Mouse (Mus musculus) liver, embryonic 14.5 days (tissue): Measurements from ENCODE around the gene Pdx1. TPM values are rescaled to one million over a fixed set of nuclear protein-coding genes. Genes with fewer than 3 reads are reported as not detected.

Experiments used
- ATAC-seq: fragments of 200-750 bp; cut with Nextera tagmentation; 2 replicates; pipeline ENCODE4 v1.8.0; 2017; ENCODE audit warnings: moderate number of reproducible peaks, mild to moderate bottlenecking, moderate library complexity; ENCODE audit not compliant: insufficient read depth
- DNase-seq, 3 experiments: peaks; one replicate each; pipeline ENCODE4 v3.0.0-alpha.2; 2012 to 2013; ENCODE audit warnings: low read depth in 3 of 3, low spot score in 3 of 3
- H3K27ac ChIP-seq: fragments of 300-500 bp; sonication (generic); 2 replicates; pipeline ENCODE4 v1.5.1; 2014; ENCODE audit warnings: moderate library complexity, mild to moderate bottlenecking, control low read depth, inconsistent platforms
- H3K27me3 ChIP-seq: fragments of 300-500 bp; sonication (generic); 2 replicates; pipeline ENCODE4 v1.6.1; 2014; ENCODE audit warnings: mild to moderate bottlenecking, low read length, moderate library complexity; ENCODE audit not compliant: control insufficient read depth, insufficient read depth
- H3K36me3 ChIP-seq: fragments of 300-500 bp; sonication (generic); replicated peaks from 2 replicates; pipeline ENCODE4 v1.6.1; 2014; ENCODE audit warnings: low read depth; ENCODE audit not compliant: control insufficient read depth, insufficient read depth
- H3K4me1 ChIP-seq, 2 experiments: fragments of 200-500 bp in 1 of 2; fragments of 300-500 bp in 1 of 2; sonication (generic) in 1 of 2; replicated peaks; 2 replicates each; pipeline ENCODE4 v1.6.1; 2012 to 2014; ENCODE audit warnings: antibody characterized with exemption in 1 of 2, inconsistent platforms in 1 of 2, low read length in 1 of 2; ENCODE audit not compliant: control insufficient read depth in 2 of 2, insufficient read depth in 2 of 2
- H3K4me2 ChIP-seq: fragments of 300-500 bp; sonication (generic); 2 replicates; pipeline ENCODE4 v1.6.1; 2014; ENCODE audit warnings: low read depth, mild to moderate bottlenecking, control low read depth, moderate library complexity
- H3K4me3 ChIP-seq, 2 experiments: fragments of 200-500 bp in 1 of 2; fragments of 300-500 bp in 1 of 2; sonication (generic) in 1 of 2; 2 replicates each; pipeline ENCODE4 v1.5.1; 2012 to 2014; ENCODE audit warnings: low read depth in 2 of 2, low read length in 2 of 2, mild to moderate bottlenecking in 2 of 2, control low read depth in 1 of 2, inconsistent platforms in 1 of 2, moderate library complexity in 1 of 2; ENCODE audit not compliant: insufficient read depth in 1 of 2
- H3K9ac ChIP-seq: fragments of 300-500 bp; sonication (generic); replicated peaks from 2 replicates; pipeline ENCODE4 v1.6.1; 2014; ENCODE audit warnings: mild to moderate bottlenecking, control low read depth, moderate library complexity
- H3K9me3 ChIP-seq: fragments of 300-500 bp; sonication (generic); 2 replicates; pipeline ENCODE4 v1.6.1; 2016; ENCODE audit warnings: low read length, mixed read lengths; ENCODE audit not compliant: control insufficient read depth
- CTCF ChIP-seq: IDR thresholded peaks from 2 replicates; pipeline ENCODE4 v1.5.1; 2016; ENCODE audit warnings: antibody characterized with exemption, low read depth, control low read depth
- EP300 ChIP-seq: IDR thresholded peaks from 2 replicates; pipeline ENCODE4 v1.6.1; 2016; ENCODE audit warnings: antibody characterized with exemption, low read depth
- WGBS: fragments of 180-500 bp; shearing (Covaris S2); extraction: QIAGEN DNeasy Blood & Tissue Kit; methylation state at CpG from one replicate; pipeline ENCODE4 v1.1.7; 2014; ENCODE audit not compliant: insufficient replicate concordance; 5-methylcytosine and 5-hydroxymethylcytosine counted together
- polyA plus RNA-seq, 2 experiments: library from polyadenylated mRNA; depleted of rRNA in 1 of 2; stranded (reverse) in 1 of 2; unstranded in 1 of 2; fragments of >200 nt; fragmentation: Nextera tagmentation in 1 of 2; extraction: Ambion mirVana in 1 of 2; gene quantifications; 2 replicates each; pipeline versions ENCODE4 v1.2.1 to v1.2.3; 2012 to 2014

Pdx1 gene
- polyA plus RNA-seq, 2 experiments, result 0.03 TPM; not detected in 1

DNA sequence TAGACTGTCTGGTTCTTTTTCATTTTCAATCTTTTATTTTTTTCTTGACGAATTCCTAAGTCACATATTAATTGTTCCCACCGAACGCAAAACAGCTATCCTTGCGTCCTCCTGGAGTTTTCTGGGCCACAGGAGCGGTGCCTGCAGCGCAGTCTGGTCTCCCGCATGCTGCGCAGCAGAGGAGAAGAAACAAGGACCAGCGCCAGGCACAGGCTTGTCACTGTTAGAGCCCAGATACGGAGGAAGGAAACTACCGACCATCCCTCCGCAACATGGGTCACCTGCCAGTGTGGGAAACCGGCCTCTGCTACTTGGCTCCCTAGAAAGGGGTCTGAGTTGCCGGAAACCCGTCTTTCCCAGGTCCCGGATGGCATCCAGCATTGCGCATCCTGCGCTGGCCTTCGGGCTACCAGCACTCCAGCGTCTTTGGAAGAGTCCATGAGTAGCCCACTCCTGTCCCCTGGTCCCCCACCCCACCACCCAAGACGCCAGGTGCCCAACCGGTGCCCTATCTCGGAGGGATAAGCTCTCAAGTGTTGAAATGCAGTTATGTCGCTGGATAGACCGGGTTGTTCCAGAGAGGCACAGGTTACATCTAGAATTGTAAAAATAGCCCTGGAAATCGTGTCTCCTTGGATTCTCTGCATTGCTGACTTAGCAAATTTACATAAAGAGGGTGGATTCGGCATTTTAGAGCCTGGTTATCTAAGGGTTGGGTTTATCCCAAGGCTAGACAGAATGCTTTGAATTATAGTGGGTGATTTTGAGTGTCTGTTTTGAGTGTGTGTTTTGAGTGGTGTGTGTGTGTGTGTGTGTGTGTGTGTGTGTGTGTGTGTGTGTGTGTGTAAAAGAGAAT, 43.3 kb downstream of the Pdx1 start:
- Histone ChIP-seq H3K4me2 (no peak overlapping the region), H3K27me3 (peaks cover 91% of the 10 kb centered on the region)

DNA sequence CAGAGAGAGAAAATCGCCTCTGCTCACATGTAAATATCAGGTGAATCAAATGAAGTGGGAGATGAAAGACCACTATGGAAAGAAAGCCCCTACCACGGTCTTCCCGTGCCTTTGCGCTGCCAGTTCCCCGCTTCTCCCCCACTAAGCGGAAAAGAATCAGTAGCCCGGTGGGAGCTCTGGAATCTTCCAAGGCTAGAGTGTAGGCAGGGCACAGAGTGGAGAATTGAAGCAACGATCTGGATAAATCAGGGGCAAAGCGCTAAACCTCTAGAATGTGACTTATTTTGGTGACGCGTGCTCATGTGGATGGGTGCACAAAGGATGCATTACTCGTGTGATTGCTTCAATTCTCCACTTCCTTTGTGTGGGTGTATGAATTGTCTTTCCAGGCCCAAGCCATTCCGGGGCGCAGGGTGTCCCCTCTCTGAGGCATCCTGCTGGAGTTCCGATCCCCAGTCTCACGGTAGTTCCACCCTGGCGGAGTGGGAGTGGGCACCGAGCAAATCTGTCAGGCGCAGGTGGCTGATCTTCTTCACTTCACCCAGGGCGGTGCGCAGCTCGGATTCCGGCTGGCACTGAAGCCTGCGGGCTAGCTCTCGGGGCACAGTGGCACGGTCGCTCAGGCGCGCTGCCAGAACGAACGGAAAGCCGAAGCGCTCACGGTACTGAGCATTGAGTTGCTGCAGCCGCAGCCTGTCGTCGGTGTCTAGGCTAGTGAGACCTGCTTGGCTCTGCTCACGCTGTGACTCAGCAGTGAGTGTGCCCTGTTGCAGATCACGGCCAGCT, 45.1 kb downstream of the Pdx1 start:
- Histone ChIP-seq H3K36me3 (no peaks in the 10 kb centered on the region), H3K9ac (no peak overlapping the region), H3K4me2 (no peak overlapping the region), H3K4me1 (no peaks in the 10 kb centered on the region), H3K9me3 (no peaks in the 10 kb centered on the region), H3K27ac (no peak overlapping the region), H3K27me3 (peaks cover 75% of the 10 kb centered on the region), H3K4me3 (no peak overlapping the region)
- TF ChIP-seq EP300 (no peak), CTCF (no peak)
- WGBS, result 3% methylated on average over 39 of the region's 39 CpGs
- ATAC-seq, result no peak
- DNase-seq, result no peak

More for the DNA sequence above, 43.3 kb downstream of the Pdx1 start:
- Histone ChIP-seq H3K36me3 (no peaks in the 10 kb centered on the region), H3K9ac (no peak overlapping the region), H3K4me1 (no peaks in the 10 kb centered on the region), H3K4me3 (no peak overlapping the region), H3K27ac (no peak overlapping the region), H3K9me3 (no peaks in the 10 kb centered on the region)
- TF ChIP-seq CTCF (no peak), EP300 (no peak)
- whole genome bisulfite sequencing, result 5% methylated on average over 27 of the region's 27 CpGs
- ATAC-seq (no peak), DNase-seq (no peak)

DNA sequence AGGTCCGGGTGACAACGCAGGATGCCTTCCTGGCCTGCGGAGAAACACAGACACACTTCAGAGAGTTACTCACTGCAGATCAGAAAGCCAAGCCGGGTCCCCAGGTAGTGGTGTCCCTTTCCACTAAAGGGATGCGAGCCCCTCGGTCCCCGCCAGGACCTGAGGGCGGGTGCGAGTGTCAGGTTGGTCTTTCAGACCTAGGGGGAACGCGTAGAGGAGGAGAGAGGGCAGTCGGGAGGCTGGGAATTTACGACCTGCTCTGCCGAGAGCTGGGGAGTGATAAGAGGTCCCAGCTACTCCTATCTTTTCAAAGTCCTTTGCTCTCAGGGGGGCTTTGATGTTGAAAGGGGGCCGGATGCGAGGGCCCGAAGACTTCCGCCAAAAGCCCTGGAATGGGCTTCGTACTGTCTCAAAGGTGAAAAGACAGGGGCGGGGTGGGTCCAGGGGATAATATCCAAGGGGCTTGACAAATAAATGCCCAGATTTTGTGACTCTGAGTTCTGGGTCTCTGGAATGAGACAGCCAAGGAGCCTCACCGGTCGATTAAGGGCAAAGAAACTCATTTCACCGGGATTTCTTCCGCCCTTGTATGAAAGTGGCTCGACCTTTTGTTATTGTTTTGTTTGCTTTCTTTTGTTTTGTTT, 45.8 kb downstream of the Pdx1 start:
- 2% methylated on average over 25 of the region's 25 CpGs for WGBS
- Histone ChIP-seq H3K9me3 (no peaks in the 10 kb centered on the region), H3K4me3 (no peak overlapping the region), H3K4me1 (no peaks in the 10 kb centered on the region), H3K36me3 (no peaks in the 10 kb centered on the region), H3K4me2 (no peak overlapping the region), H3K9ac (no peak overlapping the region), H3K27ac (no peak overlapping the region), H3K27me3 (peaks cover 68% of the 10 kb centered on the region)
- ATAC-seq, result no peak
- DNase-seq, result no peak
- TF ChIP-seq CTCF (no peak), EP300 (no peak)

DNA sequence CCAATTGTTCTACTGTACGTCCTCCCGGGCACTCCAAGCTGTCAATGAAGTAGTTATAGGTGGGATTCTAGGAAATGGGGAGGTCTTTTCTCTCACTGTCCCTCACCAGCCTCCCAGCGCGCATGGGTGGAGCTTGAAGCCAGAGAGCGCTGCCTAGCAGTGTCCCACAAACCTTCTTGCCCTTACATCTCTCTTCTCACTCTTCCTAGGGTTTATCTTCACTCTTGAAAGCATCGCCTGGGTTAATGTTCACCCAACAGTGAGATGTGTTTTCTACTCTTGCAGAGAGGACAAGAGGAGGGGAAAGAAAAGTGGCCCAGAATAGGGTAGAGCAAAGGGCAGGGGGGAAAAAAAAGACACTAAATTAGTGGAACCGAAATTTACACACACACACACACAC, 47.6 kb downstream of the Pdx1 start:
- TF ChIP-seq CTCF (no peak), EP300 (no peak)
- H3K9me3 ChIP-seq, result no peaks in the 10 kb centered on the region
- H3K27me3 ChIP-seq, result peaks cover 51% of the 10 kb centered on the region
- H3K9ac ChIP-seq, result no peak overlapping the region
- 5% methylated on average over 7 of the region's 7 CpGs for WGBS
- H3K36me3 ChIP-seq, result no peaks in the 10 kb centered on the region
- ATAC-seq (no peak), DNase-seq (no peak)
- no peak overlapping the region for H3K27ac ChIP-seq
- H3K4me3 ChIP-seq, result no peak overlapping the region
- no peaks in the 10 kb centered on the region for H3K4me1 ChIP-seq
- no peak overlapping the region for H3K4me2 ChIP-seq
